Mouse (Mus musculus): ENCODE measurements around the gene Agfg1.
"Not testable (repeated sequence)": the region's sequence is repeated elsewhere in the genome, so short reads cannot be mapped to it uniquely, and the experiment has no call there.

The Agfg1 gene

GRCm38 (mm10) chr1:82913025-82913424, 73.7 kb downstream of the Agfg1 start, which contains the start of gene A030005L19Rik:
TSS of gene A030005L19Rik (plus strand) at chr1:82913325.
- no peak for DNase-seq (ENCODE audit: low spot score)

- DNase-seq (ENCODE audit: low spot score), result not testable (repeated sequence)
These were observed 74.2 kb downstream of the Agfg1 start for GRCm38 (mm10) chr1:82913434-82913833.

- no peak for DNase-seq (ENCODE audit: low spot score)
These were observed 85.4 kb downstream of the Agfg1 start, which contains the start of gene A030014E15Rik for GRCm38 (mm10) chr1:82924650-82925049. TSS of gene A030014E15Rik (plus strand) at chr1:82924917.

GRCm38 (mm10) chr1:82930558-82930957, 91.3 kb downstream of the Agfg1 start:
- not testable (repeated sequence) for DNase-seq (ENCODE audit: low spot score)

- DNase-seq (ENCODE audit: low spot score), result not testable (repeated sequence)
These were observed 92.0 kb downstream of the Agfg1 start, which contains the start of gene Gm6217 for GRCm38 (mm10) chr1:82931326-82931725. TSS of gene Gm6217 (minus strand) at chr1:82931399.

- DNase-seq (ENCODE audit: low spot score), result no peak
These were observed 99.4 kb downstream of the Agfg1 start for GRCm38 (mm10) chr1:82938666-82939065.

- not testable (repeated sequence) for DNase-seq (ENCODE audit: low spot score)
These were observed 103.2 kb downstream of the Agfg1 start for GRCm38 (mm10) chr1:82942505-82942904.

GRCm38 (mm10) chr1:82943295-82943694, 104.0 kb downstream of the Agfg1 start, which contains the start of gene A030003K21Rik:
TSS of gene A030003K21Rik (minus strand) at chr1:82943388.
- DNase-seq (ENCODE audit: low spot score), result not testable (repeated sequence)

- DNase-seq (ENCODE audit: low spot score), result not testable (repeated sequence)
These were observed 106.7 kb downstream of the Agfg1 start for GRCm38 (mm10) chr1:82946029-82946428.

- DNase-seq (ENCODE audit: low spot score), result no peak
These were observed 109.3 kb downstream of the Agfg1 start for GRCm38 (mm10) chr1:82948601-82949000.
